Mouse (Mus musculus) olfactory bulb, adult 2 months (tissue): ENCODE data around the gene Pde4b.

ENCODE experiments used
- CTCF ChIP-seq: fragments of 200-500 bp; IDR thresholded peaks from 2 replicates; pipeline ENCODE4 v1.5.1; 2012; ENCODE audit warnings: low read depth, mild to moderate bottlenecking, low read length, moderate library complexity; ENCODE audit not compliant: insufficient read depth
- POLR2A ChIP-seq: fragments of 200-500 bp; IDR thresholded peaks from 2 replicates; pipeline ENCODE4 v1.6.1; 2012; ENCODE audit warnings: mild to moderate bottlenecking, low read depth, low read length, moderate library complexity; ENCODE audit not compliant: insufficient read depth

GRCm38 (mm10) chr4:102255295-102255670 lies 167.9 kb downstream of the Pde4b start:
- TF ChIP-seq CTCF, result no peak
- no peak for TF ChIP-seq POLR2A
